Comparison of ENCODE assay signal across 20 mouse cellular contexts in the genomic region with DNA sequence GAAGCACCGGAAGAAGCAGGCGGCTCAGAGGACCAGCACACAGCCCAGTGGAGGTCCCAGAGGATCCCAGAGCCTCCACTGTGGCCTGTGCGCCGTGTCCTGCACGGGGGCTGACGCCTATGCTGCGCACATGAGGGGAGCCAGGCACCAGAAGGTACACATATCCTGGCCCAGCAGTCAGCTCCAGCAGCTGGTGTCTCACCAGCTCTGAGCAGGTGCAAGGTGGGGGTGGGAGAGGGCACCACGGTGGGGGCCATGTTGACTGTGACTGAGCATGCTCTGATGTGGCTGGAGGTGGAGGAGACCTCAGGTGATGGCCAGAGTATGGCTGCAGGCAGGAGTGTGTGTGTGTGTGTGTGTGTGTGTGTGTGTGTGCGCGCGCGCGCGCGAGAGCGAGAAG. TPM values are rescaled to one million over a fixed set of nuclear protein-coding genes. Genes with fewer than 3 reads are reported as not detected.
DNase-seq lines count a peak whose midpoint lies in the region; ATAC-seq and TF ChIP-seq lines count a peak whose summit lies in the region.
"Had no signal": no experiment of that assay in that cellular context is flagged by ENCODE, and none has a peak within 500 bp of the region (broad histone marks: within the 10 kb centered on the region; RNA-seq: fewer than 3 reads in every experiment).

No protein-coding gene starts in this region.

- no peak overlapping the region for H3K27ac ChIP-seq in ES-E14 (ENCODE audit: insufficient read depth, low read depth, low read length, poor library complexity, severe bottlenecking)
- H3K27ac ChIP-seq: embryonic facial prominence, embryonic 15.5 days; forebrain, embryonic 10.5 days; gastrocnemius, adult 2 months had no signal

- H3K9me3 ChIP-seq in ES-E14 (ENCODE audit: control insufficient read depth, insufficient read depth, low read depth, low read length) = no peaks in the 10 kb centered on the region
- H3K9me3 ChIP-seq: embryonic facial prominence, embryonic 15.5 days; forebrain, embryonic 10.5 days; heart, embryonic 12.5 days had no signal

- peak; percentile 8 for DNase-seq in right cerebral cortex, postnatal 14 days
- no peak for DNase-seq in right cerebral cortex, postnatal 36 days (ENCODE audit: low spot score in 2 of 2)
- no peak for DNase-seq in ES-E14 (ENCODE audit: low read depth, low spot score)
- DNase-seq in thymus, postnatal 10 days (ENCODE audit: low spot score in 2 of 2) = peak; percentile 45 to 54
- no peak for DNase-seq in lung, postnatal 10 days
- no peak for DNase-seq in embryo, embryonic 10 days (ENCODE audit: low spot score)
- DNase-seq: adrenal gland, postnatal 14 days; cerebellum, adult 18-20 months; embryo, embryonic 11 days; gastrocnemius, postnatal 25 days had no signal

- H3K4me1 ChIP-seq in ES-E14 (ENCODE audit: control insufficient read depth in 2 of 2, insufficient read depth in 2 of 2, low read length in 2 of 2, poor library complexity in 1 of 2) = peaks cover 3 to 16% of the 10 kb centered on the region in 2 experiments; a peak in 2 of 4 replicates

- in situ Hi-C loops in ES-E14 (cut with MboI; ENCODE audit: low sequenced_read_pairs in 2 of 2, unreplicated experiment in 2 of 2) = no loop called here

- H3K4me3 ChIP-seq in ES-E14 (ENCODE audit: insufficient read depth in 1 of 2, low read depth in 1 of 2, low read length in 2 of 2, poor library complexity in 1 of 2, severe bottlenecking in 1 of 2) = peak overlapping the region in 1 of 2 experiments; percentile 6; a peak in 1 of 4 replicates
- H3K4me3 ChIP-seq: embryonic facial prominence, embryonic 15.5 days; erythroblast, embryonic 14.5 days; forebrain, embryonic 10.5 days; gastrocnemius, adult 2 months; heart, embryonic 12.5 days had no signal

- no peaks in the 10 kb centered on the region for H3K36me3 ChIP-seq in ES-E14 (ENCODE audit: control insufficient read depth, insufficient read depth, low read length, poor library complexity, severe bottlenecking)
- H3K36me3 ChIP-seq: embryonic facial prominence, embryonic 15.5 days; forebrain, embryonic 10.5 days; heart, embryonic 12.5 days had no signal

- H3K9ac ChIP-seq in ES-E14 (ENCODE audit: insufficient read depth, low read depth, low read length, poor library complexity, severe bottlenecking) = peak overlapping the region; percentile 1; the same call in 1 of the 2 replicates
- H3K9ac ChIP-seq: embryonic facial prominence, embryonic 15.5 days; heart, embryonic 12.5 days had no signal

- no peak for ATAC-seq in inflammation-experienced regulatory T-cells, adult 6 months
- ATAC-seq: activated CD4-positive, CD25-positive, alpha-beta regulatory T cell, adult 4 months; forebrain, embryonic 14.5 days; hindbrain, embryonic 16.5 days had no signal

TF ChIP-seq in ES-E14, 5 proteins besides CTCF, POLR2A, EP300 and RAD21:
- TF ChIP-seq CHD2 (IDR thresholded peaks at IDR 0.05; ENCODE audit: low read depth, low read length) (no peak), HCFC1 (IDR thresholded peaks at IDR 0.05; ENCODE audit: borderline replicate concordance, insufficient read depth, low read length) (no peak), ZC3H11A (IDR thresholded peaks at IDR 0.05; ENCODE audit: borderline replicate concordance, low read depth, low read length) (no peak), MAFK (IDR thresholded peaks at IDR 0.05; ENCODE audit: insufficient read depth, low read depth, low read length) (no peak), ZNF384 (IDR thresholded peaks at IDR 0.05; ENCODE audit: low read depth, low read length) (no peak)

RNA-seq across cellular contexts. Expression of a gene that starts 9.1 kb away (rescaled TPM):
- total RNA-seq in ES-E14 (2012; rRNA removed) = 0.67 and 4.7 TPM in 2 replicates
- 1 to 10 TPM in 1 of 3 experiments, under 1 TPM in 2; 0.20 to 1.0 (median 0.37) TPM for polyA plus RNA-seq in inflammation-experienced regulatory T-cells, adult 6 months (2017; shearing (Covaris generic))
- total RNA-seq: granulocyte monocyte progenitor cell, adult 5-6 weeks had no signal
- polyA plus RNA-seq: erythroblast, embryonic 14.5 days had no signal

RNA-seq across cellular contexts. Expression of a gene that starts 10.7 kb away (rescaled TPM):
- 0.85 and 5.0 TPM in 2 replicates for total RNA-seq in ES-E14 (2012; rRNA removed)
- polyA plus RNA-seq in inflammation-experienced regulatory T-cells, adult 6 months (2017; shearing (Covaris generic)) = 10 to 100 TPM; 30.1 to 68.1 (median 64.4) TPM

RNA-seq across cellular contexts. Expression of a gene that starts 11.4 kb away (rescaled TPM):
- total RNA-seq in ES-E14 (2012; rRNA removed) = 4.1 and 5.5 TPM in 2 replicates
- polyA plus RNA-seq in inflammation-experienced regulatory T-cells, adult 6 months (2017; shearing (Covaris generic)) = 10 to 100 TPM in 1 of 3 experiments, 1 to 10 TPM in 2; 4.8 to 12.6 (median 5.1) TPM
- total RNA-seq: gastrocnemius, adult 2 months; gastrocnemius, postnatal 25 days; granulocyte monocyte progenitor cell, adult 5-6 weeks had no signal
- polyA plus RNA-seq: erythroblast, embryonic 14.5 days had no signal

RNA-seq across cellular contexts. Expression of a gene that starts 24.7 kb away (rescaled TPM):
- total RNA-seq in ES-E14 (2012; rRNA removed) = 114 and 138 TPM in 2 replicates
- polyA plus RNA-seq in inflammation-experienced regulatory T-cells, adult 6 months (2017; shearing (Covaris generic)) = 100 to 1,000 TPM; 111 to 148 (median 127) TPM

RNA-seq across cellular contexts. Expression of a gene that starts 24.7 kb away (rescaled TPM):
- 72.3 and 90.2 TPM in 2 replicates for total RNA-seq in ES-E14 (2012; rRNA removed)
- polyA plus RNA-seq in inflammation-experienced regulatory T-cells, adult 6 months (2017; shearing (Covaris generic)) = 10 to 100 TPM in 2 of 3 experiments, 1 to 10 TPM in 1; 9.9 to 12.4 (median 12.3) TPM

Comparison
In these comparisons a context has a peak if more than half of its experiments do, and no peak if none do; other contexts are left out.
1. DNase-seq: peak in right cerebral cortex, postnatal 14 days (single experiment) and thymus, postnatal 10 days (2 of 2); none in right cerebral cortex, postnatal 36 days (0 of 2), ES-E14 (single experiment), lung, postnatal 10 days (single experiment) and embryo, embryonic 10 days (single experiment).